Mouse (Mus musculus): Measurements from ENCODE around the gene Pcgf5. TPM values are rescaled to one million over a fixed set of nuclear protein-coding genes. Genes with fewer than 3 reads are reported as not detected.
"Not testable (repeated sequence)": the region's sequence is repeated elsewhere in the genome, so short reads cannot be mapped to it uniquely, and the experiment has no call there.

The Pcgf5 gene
- polyA plus RNA-seq, 1 experiment from 2014 or later, result 21.3 TPM

GRCm38 (mm10) chr19:36452210-36452609 is 104.1 kb downstream of the Pcgf5 start:
- WGBS, result 87% methylated on average over 3 of the region's 3 CpGs
- not testable (repeated sequence) for ATAC-seq (ENCODE audit: low FRiP score); H3K4me3 ChIP-seq (replicated peaks); H3K27ac ChIP-seq; H3K27me3 ChIP-seq; H3K9ac ChIP-seq; H3K4me1 ChIP-seq; H3K9me3 ChIP-seq; H3K36me3 ChIP-seq (replicated peaks); H3K4me2 ChIP-seq

DNA sequence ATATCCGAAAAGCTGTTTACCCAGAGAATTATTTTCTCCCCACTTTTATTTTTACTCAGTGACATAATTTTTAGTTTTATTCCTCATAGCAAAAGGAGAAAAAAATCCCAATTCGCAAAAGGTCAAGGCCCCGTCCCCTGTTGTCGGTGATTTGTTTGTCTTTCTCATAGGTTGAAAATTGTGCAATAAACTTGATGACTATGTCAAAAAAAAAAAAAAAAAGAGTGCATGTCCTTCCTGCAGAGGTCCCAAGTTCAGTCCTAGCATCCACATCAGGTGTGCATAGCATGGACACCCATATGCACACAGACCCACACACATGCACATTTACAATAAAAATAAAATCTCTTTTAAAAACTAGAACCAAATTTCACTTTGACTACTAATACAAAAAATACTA is 105.3 kb downstream of the Pcgf5 start:
- no peak overlapping the region for H3K9ac ChIP-seq
- no peak overlapping the region for H3K4me2 ChIP-seq
- 96% methylated on average over 4 of the region's 4 CpGs for WGBS
- no peaks in the 10 kb centered on the region for H3K36me3 ChIP-seq (replicated peaks)
- H3K9me3 ChIP-seq, result no peaks in the 10 kb centered on the region
- H3K4me3 ChIP-seq (replicated peaks), result no peak overlapping the region
- no peaks in the 10 kb centered on the region for H3K4me1 ChIP-seq
- no peak for ATAC-seq (ENCODE audit: low FRiP score)
- no peak overlapping the region for H3K27ac ChIP-seq
- no peaks in the 10 kb centered on the region for H3K27me3 ChIP-seq

DNA sequence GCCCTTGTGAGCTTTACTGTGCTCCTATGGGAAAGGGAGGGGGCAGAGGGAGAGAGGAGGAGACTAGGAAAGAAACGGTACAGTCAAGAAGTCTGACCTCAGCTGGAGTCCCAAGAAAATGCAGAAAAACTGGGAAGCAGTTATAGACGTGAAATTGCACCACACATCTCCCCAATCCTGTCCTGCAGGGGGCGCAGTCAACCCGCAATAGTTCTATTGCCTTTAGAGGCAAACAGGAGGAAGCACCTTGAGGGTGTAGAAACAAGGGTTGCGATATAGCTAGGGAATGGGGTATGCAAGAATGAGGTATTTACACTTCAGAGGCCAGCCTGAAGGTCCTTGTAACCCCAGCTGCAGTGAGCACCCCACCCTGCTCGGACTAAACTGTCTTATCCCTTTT is 122.0 kb downstream of the Pcgf5 start:
- no peaks in the 10 kb centered on the region for H3K9me3 ChIP-seq
- no peaks in the 10 kb centered on the region for H3K4me1 ChIP-seq
- no peak overlapping the region for H3K4me2 ChIP-seq
- H3K9ac ChIP-seq, result no peak overlapping the region
- 13% methylated on average over 6 of the region's 6 CpGs for WGBS
- no peak for ATAC-seq (ENCODE audit: low FRiP score)
- no peaks in the 10 kb centered on the region for H3K27me3 ChIP-seq
- no peak overlapping the region for H3K27ac ChIP-seq
- no peak overlapping the region for H3K4me3 ChIP-seq (replicated peaks)
- no peaks in the 10 kb centered on the region for H3K36me3 ChIP-seq (replicated peaks)

DNA sequence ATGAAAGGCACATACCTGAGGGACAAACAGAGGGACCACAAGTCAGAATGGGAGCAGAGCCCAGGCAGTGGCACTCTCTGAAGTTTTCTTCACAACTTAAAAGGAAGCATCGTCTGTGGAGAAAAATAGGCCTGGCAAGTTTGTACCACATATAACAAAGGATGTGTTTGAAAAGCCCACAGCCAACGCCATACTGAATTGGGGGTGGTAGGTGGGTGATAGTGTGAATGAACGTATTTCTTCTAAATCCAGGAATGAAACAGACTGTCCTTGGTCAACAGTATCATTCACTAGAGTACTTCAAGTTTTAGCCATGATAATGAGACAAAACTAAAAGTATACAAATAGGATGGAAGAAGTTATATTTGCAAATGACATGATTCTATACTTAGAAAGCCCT is 123.2 kb downstream of the Pcgf5 start:
- Histone ChIP-seq H3K27me3 (no peaks in the 10 kb centered on the region), H3K36me3 (replicated peaks) (no peaks in the 10 kb centered on the region), H3K4me2 (no peak overlapping the region), H3K4me1 (no peaks in the 10 kb centered on the region), H3K4me3 (replicated peaks) (no peak overlapping the region), H3K27ac (no peak overlapping the region), H3K9me3 (no peaks in the 10 kb centered on the region), H3K9ac (no peak overlapping the region)
- WGBS, result 83% methylated on average over 3 of the region's 3 CpGs
- ATAC-seq (ENCODE audit: low FRiP score), result no peak

DNA sequence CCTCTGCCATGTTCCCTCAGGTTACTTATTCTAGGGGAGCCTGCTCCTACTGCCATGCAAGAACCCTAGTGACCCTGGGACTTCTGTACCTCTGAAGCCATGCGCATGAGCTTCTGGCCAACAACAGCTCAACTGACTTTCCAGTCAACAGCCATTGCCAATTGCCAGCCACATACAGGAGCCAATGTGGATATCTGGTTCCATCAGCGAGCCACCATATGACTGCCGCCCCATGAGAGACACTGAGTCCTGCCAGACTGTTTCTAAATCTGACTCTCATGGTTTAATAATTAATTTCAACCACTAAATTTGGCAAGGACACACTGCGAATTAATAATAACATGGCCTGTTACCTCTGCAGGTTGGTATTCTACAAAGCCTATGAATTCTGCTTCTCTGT is 128.5 kb downstream of the Pcgf5 start:
- Histone ChIP-seq H3K9me3 (no peaks in the 10 kb centered on the region), H3K4me2 (no peak overlapping the region), H3K9ac (no peak overlapping the region), H3K4me1 (no peaks in the 10 kb centered on the region), H3K4me3 (replicated peaks) (no peak overlapping the region), H3K27ac (no peak overlapping the region), H3K36me3 (replicated peaks) (no peaks in the 10 kb centered on the region), H3K27me3 (no peaks in the 10 kb centered on the region)
- WGBS, result 93% methylated on average over 4 of the region's 4 CpGs
- ATAC-seq (ENCODE audit: low FRiP score), result no peak

DNA sequence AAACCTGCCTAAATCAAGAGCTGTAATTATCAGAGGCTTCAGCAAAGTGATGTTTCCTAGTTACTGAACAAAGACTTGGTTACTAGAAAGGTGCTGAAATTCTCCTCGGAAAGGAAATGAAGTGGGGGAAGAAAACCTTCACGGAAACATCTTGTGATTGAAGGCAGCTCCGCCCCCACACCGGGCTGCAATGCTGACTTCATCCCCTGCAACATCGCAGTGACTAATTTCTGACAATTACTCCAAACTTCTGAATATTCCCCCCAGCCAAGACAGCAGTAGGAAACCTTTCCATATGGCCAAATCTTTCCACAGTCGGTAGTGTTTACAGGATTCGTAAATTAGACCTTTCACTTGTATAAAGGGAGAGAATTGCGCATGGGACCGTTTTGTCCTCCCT is 129.0 kb downstream of the Pcgf5 start:
- no peak overlapping the region for H3K4me2 ChIP-seq
- WGBS, result 58% methylated on average over 9 of the region's 9 CpGs

GRCm38 (mm10) chr19:36477684-36478083 is 129.6 kb downstream of the Pcgf5 start:
- Histone ChIP-seq H3K9ac (no peak overlapping the region), H3K27ac (no peak overlapping the region), H3K4me1 (no peaks in the 10 kb centered on the region), H3K27me3 (no peaks in the 10 kb centered on the region), H3K4me2 (no peak overlapping the region), H3K9me3 (no peaks in the 10 kb centered on the region), H3K36me3 (replicated peaks) (no peaks in the 10 kb centered on the region), H3K4me3 (replicated peaks) (no peak overlapping the region)
- no peak for ATAC-seq (ENCODE audit: low FRiP score)
- 85% methylated on average over 5 of the region's 5 CpGs for whole genome bisulfite sequencing

More for the DNA sequence above, 129.0 kb downstream of the Pcgf5 start:
- ATAC-seq (ENCODE audit: low FRiP score), result no peak
- H3K27ac ChIP-seq, result no peak overlapping the region
- no peaks in the 10 kb centered on the region for H3K27me3 ChIP-seq
- H3K36me3 ChIP-seq (replicated peaks), result no peaks in the 10 kb centered on the region
- no peaks in the 10 kb centered on the region for H3K9me3 ChIP-seq
- H3K4me3 ChIP-seq (replicated peaks), result no peak overlapping the region
- H3K9ac ChIP-seq, result no peak overlapping the region
- H3K4me1 ChIP-seq, result no peaks in the 10 kb centered on the region

DNA sequence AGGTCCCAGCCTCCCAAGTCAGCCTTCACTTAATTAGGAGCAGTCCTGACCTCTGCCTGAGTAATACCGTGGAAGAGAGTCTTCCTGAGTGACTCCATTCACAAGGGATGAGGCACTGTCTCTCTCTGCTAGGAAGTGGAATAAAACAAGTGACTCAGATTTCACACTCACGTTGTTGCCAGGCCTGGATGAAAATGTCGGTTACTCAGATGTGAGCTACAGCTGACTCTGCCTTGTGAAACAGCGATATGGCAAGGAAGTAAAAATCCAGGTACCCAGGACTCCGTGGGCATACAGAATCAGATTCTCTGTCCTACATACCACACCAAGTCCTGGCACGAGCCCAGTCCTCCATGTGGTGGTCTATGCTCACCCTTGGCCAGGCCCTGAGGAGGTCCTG is 142.8 kb downstream of the Pcgf5 start:
- no peak for ATAC-seq (ENCODE audit: low FRiP score)
- 88% methylated on average over 6 of the region's 6 CpGs for WGBS

GRCm38 (mm10) chr19:36495555-36495954 is 147.4 kb downstream of the Pcgf5 start:
- Histone ChIP-seq H3K9ac (no peak overlapping the region), H3K4me2 (no peak overlapping the region), H3K27me3 (no peaks in the 10 kb centered on the region), H3K36me3 (replicated peaks) (no peaks in the 10 kb centered on the region), H3K9me3 (no peaks in the 10 kb centered on the region), H3K4me3 (replicated peaks) (no peak overlapping the region), H3K27ac (no peak overlapping the region), H3K4me1 (no peaks in the 10 kb centered on the region)
- no peak for ATAC-seq (ENCODE audit: low FRiP score)
- 85% methylated on average over 3 of the region's 3 CpGs for WGBS

More for the DNA sequence above, 142.8 kb downstream of the Pcgf5 start:
- H3K4me2 ChIP-seq, result no peak overlapping the region
- no peaks in the 10 kb centered on the region for H3K36me3 ChIP-seq (replicated peaks)
- H3K4me1 ChIP-seq, result no peaks in the 10 kb centered on the region
- H3K9me3 ChIP-seq, result no peaks in the 10 kb centered on the region
- no peak overlapping the region for H3K9ac ChIP-seq
- no peak overlapping the region for H3K4me3 ChIP-seq (replicated peaks)
- no peak overlapping the region for H3K27ac ChIP-seq
- no peaks in the 10 kb centered on the region for H3K27me3 ChIP-seq

DNA sequence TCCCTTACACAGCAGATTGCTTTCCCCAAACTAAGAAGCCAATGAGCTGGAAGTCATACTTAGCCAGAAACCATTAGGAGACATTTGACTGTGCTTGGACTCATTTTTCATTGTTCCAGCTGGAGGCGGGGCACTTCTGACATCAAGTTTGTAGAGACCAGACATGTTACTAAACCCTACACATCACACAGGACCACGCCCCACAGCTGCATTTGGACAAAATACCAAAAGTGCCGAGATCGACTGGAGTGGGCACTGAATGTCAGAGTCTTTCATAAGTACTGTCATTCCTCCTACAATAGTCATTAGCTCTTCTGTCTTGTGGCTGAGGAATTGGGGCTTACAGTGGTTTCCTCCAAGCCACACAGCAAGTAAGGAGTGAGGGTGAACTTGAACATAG is 148.4 kb downstream of the Pcgf5 start:
- H3K36me3 ChIP-seq (replicated peaks), result no peaks in the 10 kb centered on the region
- no peak overlapping the region for H3K9ac ChIP-seq
- no peak overlapping the region for H3K4me2 ChIP-seq
- H3K4me1 ChIP-seq, result no peaks in the 10 kb centered on the region
- ATAC-seq (ENCODE audit: low FRiP score), result no peak
- H3K27me3 ChIP-seq, result no peaks in the 10 kb centered on the region
- no peaks in the 10 kb centered on the region for H3K9me3 ChIP-seq
- no peak overlapping the region for H3K4me3 ChIP-seq (replicated peaks)
- 88% methylated on average over 4 of the region's 4 CpGs for WGBS
- H3K27ac ChIP-seq, result no peak overlapping the region

DNA sequence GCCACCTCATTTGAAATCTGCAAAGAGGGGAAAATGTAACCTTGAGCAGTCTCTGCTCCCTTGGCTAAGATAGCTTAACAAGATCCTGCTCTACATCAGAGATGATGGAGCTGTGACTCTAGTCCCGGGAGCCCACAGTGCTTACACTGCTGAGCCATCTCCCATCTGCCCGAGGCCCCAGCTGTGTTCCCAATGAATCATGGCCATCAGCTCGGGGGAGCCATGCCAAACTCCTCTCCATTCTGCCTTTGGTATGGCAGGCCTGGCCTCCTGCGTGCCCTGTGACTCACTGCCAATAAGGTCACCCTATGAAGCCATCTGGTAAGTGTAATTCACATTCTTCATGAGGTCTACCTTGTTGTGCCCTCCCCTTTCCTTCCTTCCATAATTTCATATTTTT is 149.0 kb downstream of the Pcgf5 start:
- Histone ChIP-seq H3K4me3 (replicated peaks) (no peak overlapping the region), H3K4me2 (no peak overlapping the region), H3K9ac (no peak overlapping the region), H3K4me1 (no peaks in the 10 kb centered on the region), H3K27ac (no peak overlapping the region), H3K27me3 (no peaks in the 10 kb centered on the region), H3K9me3 (no peaks in the 10 kb centered on the region), H3K36me3 (replicated peaks) (no peaks in the 10 kb centered on the region)
- 89% methylated on average over 4 of the region's 4 CpGs for WGBS
- no peak for ATAC-seq (ENCODE audit: low FRiP score)

DNA sequence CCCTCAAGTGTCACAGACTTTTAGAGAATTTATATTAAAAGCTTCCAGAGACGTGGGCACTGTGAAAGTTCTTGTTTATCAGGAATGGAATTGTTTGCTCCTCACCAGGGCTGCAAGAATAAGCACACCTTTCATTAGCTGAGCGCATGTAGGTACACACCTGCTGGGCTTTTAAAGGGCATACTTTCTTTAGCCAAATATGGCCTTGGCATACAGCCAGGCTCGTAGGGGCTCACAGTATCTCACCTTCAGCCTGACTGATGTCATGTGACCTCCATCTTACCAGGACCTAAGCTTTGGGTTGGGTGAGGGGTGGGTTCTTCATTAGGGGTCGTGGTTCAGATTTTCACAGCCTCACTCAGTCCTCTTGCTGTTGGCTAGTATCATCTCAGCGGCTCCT is 149.6 kb downstream of the Pcgf5 start:
- Histone ChIP-seq H3K4me1 (no peaks in the 10 kb centered on the region), H3K27me3 (no peaks in the 10 kb centered on the region), H3K9ac (no peak overlapping the region), H3K4me2 (no peak overlapping the region), H3K4me3 (replicated peaks) (no peak overlapping the region), H3K9me3 (no peaks in the 10 kb centered on the region), H3K27ac (no peak overlapping the region), H3K36me3 (replicated peaks) (no peaks in the 10 kb centered on the region)
- WGBS, result 68% methylated on average over 5 of the region's 5 CpGs
- ATAC-seq (ENCODE audit: low FRiP score), result no peak

DNA sequence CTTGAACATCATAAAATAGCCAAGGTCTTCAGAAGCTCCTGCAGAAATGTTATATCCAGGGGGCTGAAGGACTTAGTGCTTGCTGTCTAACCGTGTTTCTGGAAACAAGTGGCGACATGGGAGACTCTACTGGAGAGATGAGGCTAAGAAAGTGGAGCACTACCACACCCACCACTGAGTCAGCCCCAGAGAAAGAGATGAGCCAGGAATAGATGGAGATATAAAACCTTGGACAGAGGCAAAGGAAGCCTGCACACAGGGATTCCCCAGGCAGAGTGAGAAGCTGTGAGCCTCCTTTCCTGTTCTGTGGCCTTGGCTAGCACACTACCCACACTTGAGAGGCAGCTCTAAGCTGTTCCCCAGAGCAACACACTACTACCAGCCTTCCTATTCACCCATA is 156.6 kb downstream of the Pcgf5 start:
- Histone ChIP-seq H3K4me3 (replicated peaks) (no peak overlapping the region), H3K36me3 (replicated peaks) (no peaks in the 10 kb centered on the region), H3K4me2 (no peak overlapping the region), H3K4me1 (no peaks in the 10 kb centered on the region), H3K9me3 (no peaks in the 10 kb centered on the region), H3K27me3 (no peaks in the 10 kb centered on the region), H3K9ac (no peak overlapping the region), H3K27ac (no peak overlapping the region)
- no peak for ATAC-seq (ENCODE audit: low FRiP score)
- 84% methylated on average over 2 of the region's 2 CpGs for WGBS

All from forebrain, embryonic 12.5 days (tissue).